Mouse (Mus musculus) intestine, postnatal 0 days (tissue): ENCODE data around the gene Gm7971. TPM values are rescaled to one million over a fixed set of nuclear protein-coding genes. Genes with fewer than 3 reads are reported as not detected.
"Not testable (repeated sequence)": the region's sequence is repeated elsewhere in the genome, so short reads cannot be mapped to it uniquely, and the experiment has no call there.

Source experiments
- ATAC-seq: fragments of 200-750 bp; cut with Nextera tagmentation; 2 replicates; pipeline ENCODE4 v1.8.0; 2017; ENCODE audit warnings: mild to moderate bottlenecking, moderate TSS enrichment, moderate library complexity
- H3K27ac ChIP-seq: fragments of 300-500 bp; sonication (generic); 2 replicates; pipeline ENCODE4 v1.5.1; 2014; ENCODE audit warnings: mild to moderate bottlenecking, low read depth, low read length, moderate library complexity
- H3K27me3 ChIP-seq: fragments of 300-500 bp; sonication (generic); replicated peaks from 2 replicates; pipeline ENCODE4 v1.6.1; 2014; ENCODE audit warnings: low read length, mixed read lengths; ENCODE audit not compliant: control insufficient read depth, insufficient read depth
- H3K36me3 ChIP-seq: fragments of 300-500 bp; sonication (generic); 2 replicates; pipeline ENCODE4 v1.6.1; 2014; ENCODE audit warnings: mild to moderate bottlenecking, moderate library complexity; ENCODE audit not compliant: control insufficient read depth, insufficient read depth
- H3K4me1 ChIP-seq: fragments of 300-500 bp; sonication (generic); replicated peaks from 2 replicates; pipeline ENCODE4 v1.6.1; 2014; ENCODE audit warnings: antibody characterized with exemption, low read length, mixed read lengths; ENCODE audit not compliant: control insufficient read depth, insufficient read depth
- H3K4me2 ChIP-seq: fragments of 300-500 bp; sonication (generic); replicated peaks from 2 replicates; pipeline ENCODE4 v1.6.1; 2014; ENCODE audit warnings: low read depth, mild to moderate bottlenecking, moderate library complexity
- H3K4me3 ChIP-seq: fragments of 300-500 bp; sonication (generic); 2 replicates; pipeline ENCODE4 v1.5.1; 2014; ENCODE audit warnings: low read depth, low read length
- H3K9ac ChIP-seq: fragments of 300-500 bp; sonication (generic); 2 replicates; pipeline ENCODE4 v1.6.1; 2014; ENCODE audit warnings: mild to moderate bottlenecking, low read depth, low read length
- H3K9me3 ChIP-seq: fragments of 300-500 bp; sonication (generic); 2 replicates; pipeline ENCODE4 v1.6.1; 2016; ENCODE audit warnings: mixed run types; ENCODE audit not compliant: control insufficient read depth
- WGBS: fragments of 180-500 bp; shearing (Covaris S2); extraction: QIAGEN DNeasy Blood & Tissue Kit; methylation state at CpG from one replicate; pipeline ENCODE4 v1.1.7; 2014; 5-methylcytosine and 5-hydroxymethylcytosine counted together
- polyA plus RNA-seq: library from polyadenylated mRNA; unstranded; fragments of >200 nt; fragmentation: Nextera tagmentation; extraction: Ambion mirVana; gene quantifications from 2 replicates; pipeline ENCODE4 v1.2.1, GENCODE M21; 2015

Gene Gm7971
- polyA plus RNA-seq: not detected in 2 replicates

GRCm38 (mm10) chr5:95594775-95595174, at the start of gene Gm7971:
Gene Gm7971 (minus strand): TSS chr5:95594875.
- H3K4me1 ChIP-seq, H3K36me3 ChIP-seq, H3K4me3 ChIP-seq, H3K27me3 ChIP-seq, H3K9me3 ChIP-seq, H3K9ac ChIP-seq, ATAC-seq, H3K4me2 ChIP-seq, H3K27ac ChIP-seq: not testable (repeated sequence)
- no CpG with 5 or more reads among the region's 1 CpGs for whole genome bisulfite sequencing

Other genes with a start within 250 kb of the Gm7971 start
- not detected in 2 replicates for gene D5Ertd577e, start 138.1 kb downstream of the Gm7971 start, polyA plus RNA-seq
- gene Gm3286, start 84.1 kb downstream of the Gm7971 start, polyA plus RNA-seq: not detected in 2 replicates
- gene Gm7978, start 141.3 kb upstream of the Gm7971 start, polyA plus RNA-seq: not detected in 2 replicates
- not detected in 2 replicates for gene Gm7982, start 147.1 kb upstream of the Gm7971 start, polyA plus RNA-seq
- gene E330014E10Rik, start 181.1 kb upstream of the Gm7971 start, polyA plus RNA-seq: not detected in 2 replicates